Mouse (Mus musculus) kidney, adult 2 months (tissue): ENCODE data around the gene Cacna1d.

ENCODE experiments used
- CTCF ChIP-seq: fragments of 200-500 bp; conservative IDR thresholded peaks from 2 replicates; pipeline ENCODE4 v1.5.1; 2011; ENCODE audit warnings: low read depth, mild to moderate bottlenecking, control low read depth, low read length, moderate library complexity, mixed read lengths; ENCODE audit not compliant: insufficient read depth, insufficient read length
- POLR2A ChIP-seq: fragments of 200-500 bp; IDR thresholded peaks from one replicate; pipeline ENCODE4 v1.6.1; 2011; ENCODE audit warnings: low read depth, low read length, control low read depth

GRCm38 (mm10) chr14:30048049-30048448 lies 443.2 kb downstream of the Cacna1d start:
- TF ChIP-seq CTCF (no peak), POLR2A (no peak)
